Mouse (Mus musculus) myocyte (in vitro differentiated cells): Measurements from ENCODE around the gene Fars2.

Experiments used
- MAX ChIP-seq: IDR thresholded peaks from one replicate; pipeline ENCODE4 v1.6.1; 2011; ENCODE audit warnings: low read depth, mild to moderate bottlenecking, control low read depth
- POLR2AphosphoS2 ChIP-seq: IDR thresholded peaks from one replicate; pipeline ENCODE4 v1.6.1; 2011; ENCODE audit warnings: low read depth, control low read depth; ENCODE audit not compliant: insufficient read length

GRCm38 (mm10) chr13:36518144-36518571, 400.9 kb downstream of the Fars2 start:
- TF ChIP-seq POLR2AphosphoS2 (no peak), MAX (no peak)
